Mouse (Mus musculus) testis, adult 2 months (tissue): Measurements from ENCODE around the gene Ak1. TPM values are rescaled to one million over a fixed set of nuclear protein-coding genes. Genes with fewer than 3 reads are reported as not detected.
A peak's percentile ranks its signal among the peaks of the same experiment; 100 is the strongest.

Experiments
- H3K27ac ChIP-seq: fragments of 200-500 bp; 2 replicates; pipeline ENCODE4 v1.5.1; 2012; ENCODE audit warnings: low read depth, low read length; ENCODE audit not compliant: control insufficient read depth, insufficient read depth
- H3K27me3 ChIP-seq: fragments of 200-500 bp; 2 replicates; pipeline ENCODE4 v1.6.1; 2012; ENCODE audit warnings: mild to moderate bottlenecking, low read length, moderate library complexity; ENCODE audit not compliant: control insufficient read depth, insufficient read depth
- H3K36me3 ChIP-seq: fragments of 200-500 bp; 2 replicates; pipeline ENCODE4 v1.6.1; 2012; ENCODE audit warnings: mild to moderate bottlenecking, low read length; ENCODE audit not compliant: control insufficient read depth, insufficient read depth
- H3K4me1 ChIP-seq: fragments of 200-500 bp; 2 replicates; pipeline ENCODE4 v1.6.1; 2012; ENCODE audit warnings: low read length; ENCODE audit not compliant: control insufficient read depth, insufficient read depth
- H3K4me3 ChIP-seq: fragments of 200-500 bp; 2 replicates; pipeline ENCODE4 v1.5.1; 2012; ENCODE audit warnings: low read depth, mild to moderate bottlenecking, low read length, moderate library complexity, mixed read lengths; ENCODE audit not compliant: control insufficient read depth
- CTCF ChIP-seq: fragments of 200-500 bp; IDR thresholded peaks from 2 replicates; pipeline ENCODE4 v1.5.1; 2012; ENCODE audit warnings: low read depth, mild to moderate bottlenecking, inconsistent platforms, low read length, moderate library complexity; ENCODE audit not compliant: control insufficient read depth, insufficient read depth, insufficient replicate concordance
- POLR2A ChIP-seq: fragments of 200-500 bp; IDR thresholded peaks from 2 replicates; pipeline ENCODE4 v1.6.1; 2012; ENCODE audit warnings: low read depth, mild to moderate bottlenecking, inconsistent platforms, low read length, moderate library complexity; ENCODE audit not compliant: control insufficient read depth
- polyA plus RNA-seq: library from polyadenylated mRNA; depleted of rRNA; stranded (reverse); fragments of >200 nt; gene quantifications from 2 replicates; pipeline ENCODE4 v1.2.3, GENCODE M21; 2012; rRNA removed

Gene Ak1
- polyA plus RNA-seq = 172 and 177 TPM in 2 replicates

- Histone ChIP-seq H3K36me3 (no peaks in the 10 kb centered on the region), H3K27ac (peak within 1 kb of the TSS; percentile 73), H3K27me3 (no peaks in the 10 kb centered on the region), H3K4me3 (peak within 1 kb of the TSS; percentile 91), H3K4me1 (peaks cover 24% of the 10 kb centered on the region)
- TF ChIP-seq CTCF (no peak), POLR2A (peak; percentile 95; the same call in 1 of the 2 replicates)
These were observed at the start of gene Ak1 for GRCm38 (mm10) chr2:32621517-32621859. Ak1 (plus strand) TSS chr2:32621758.

DNA sequence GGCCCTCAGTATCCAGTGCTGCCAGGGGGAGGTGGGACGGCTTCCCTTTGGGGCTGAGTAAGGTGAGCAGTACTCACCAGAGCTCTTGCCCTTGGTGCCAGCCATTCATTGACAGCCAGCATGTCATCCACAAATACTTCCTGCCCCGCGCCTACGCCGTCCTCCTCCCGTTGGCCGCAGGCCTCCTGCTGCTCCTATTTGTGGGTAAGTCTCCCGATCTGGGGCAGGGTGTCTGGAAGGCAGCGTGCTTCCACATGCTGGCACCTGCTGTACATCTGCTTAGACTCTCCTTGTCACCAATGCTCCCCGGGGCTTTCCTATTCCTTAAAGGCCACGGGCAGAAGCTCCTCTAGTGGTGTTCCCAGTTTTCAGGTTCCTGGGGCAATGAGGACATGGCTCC, 49.4 kb upstream of the Ak1 start:
- TF ChIP-seq POLR2A = no peak
- no peak for TF ChIP-seq CTCF
- no peaks in the 10 kb centered on the region for H3K36me3 ChIP-seq
- peak overlapping the region; percentile 49 for H3K4me3 ChIP-seq
- H3K27ac ChIP-seq = no peak overlapping the region
- peaks cover 4% of the 10 kb centered on the region for H3K4me1 ChIP-seq
- peaks cover 2% of the 10 kb centered on the region for H3K27me3 ChIP-seq

DNA sequence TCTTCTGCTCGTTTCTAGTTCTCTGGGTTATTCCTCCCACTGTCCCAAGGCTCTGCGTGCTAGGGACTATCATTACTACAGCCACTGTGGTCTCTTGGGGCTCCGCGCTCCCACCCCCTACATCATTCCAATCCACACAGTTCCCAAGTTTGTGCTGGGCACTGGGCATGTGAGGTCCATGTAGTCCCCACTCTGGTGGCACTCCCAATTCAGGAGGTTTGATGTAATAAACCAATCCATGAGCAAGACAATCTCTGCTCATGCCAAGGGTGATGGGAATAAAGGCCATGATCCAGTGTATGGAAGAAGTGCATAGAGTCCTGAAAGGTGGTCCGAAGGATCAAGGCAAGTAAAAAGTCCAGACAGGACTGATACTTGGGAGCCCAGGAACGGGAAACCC, 47.1 kb upstream of the Ak1 start, which contains the start of gene Pip5kl1:
Pip5kl1 (plus strand) TSS at position 301 of the 400 bp plus-strand sequence.
- Histone ChIP-seq H3K36me3 (no peaks in the 10 kb centered on the region), H3K4me1 (peaks cover 4% of the 10 kb centered on the region), H3K27me3 (peaks cover 2% of the 10 kb centered on the region), H3K4me3 (peak within 1 kb of the TSS; percentile 86), H3K27ac (no peak within 1 kb of the TSS)
- no peak for TF ChIP-seq CTCF
- TF ChIP-seq POLR2A = no peak

DNA sequence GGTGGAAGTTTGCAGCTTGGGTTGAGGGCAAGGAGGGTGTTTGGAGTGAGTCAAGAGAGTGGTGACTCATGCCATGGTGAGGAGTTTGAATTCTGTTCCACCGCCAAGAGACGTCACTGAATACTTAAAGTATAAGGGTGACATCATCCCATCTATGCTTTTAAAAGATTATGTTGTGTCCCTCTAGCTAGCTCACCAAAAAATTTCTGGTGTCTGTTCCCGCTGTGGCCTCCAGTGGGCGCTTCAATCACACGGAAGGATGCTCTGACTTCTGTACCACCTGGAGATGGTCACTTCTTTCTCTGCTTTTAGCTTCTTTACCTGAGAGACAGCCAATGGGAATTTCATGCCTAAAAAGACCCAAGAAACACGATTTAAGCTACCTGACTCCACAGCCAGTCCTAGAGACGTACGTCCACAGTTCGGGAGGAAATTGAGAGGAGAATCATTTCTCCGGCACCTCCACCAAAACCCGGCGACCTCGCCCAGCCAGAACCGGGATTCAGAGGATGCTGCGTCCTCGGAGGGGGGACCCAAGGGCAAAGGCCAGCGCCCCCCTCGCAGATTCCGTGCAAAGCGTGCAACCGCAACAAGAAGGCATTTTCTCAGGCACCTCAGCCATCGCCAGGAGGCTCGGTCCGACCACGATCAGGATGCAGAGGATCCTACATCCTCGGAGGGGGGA, 46.5 kb upstream of the Ak1 start:
- Histone ChIP-seq H3K27me3 (peaks cover 2% of the 10 kb centered on the region), H3K27ac (no peak overlapping the region), H3K4me3 (peak overlapping the region; percentile 86), H3K4me1 (peaks cover 4% of the 10 kb centered on the region), H3K36me3 (no peaks in the 10 kb centered on the region)
- TF ChIP-seq CTCF = peak; percentile 47; the same call in 1 of the 2 replicates
- TF ChIP-seq POLR2A = no peak

- H3K4me1 ChIP-seq = peaks cover 4% of the 10 kb centered on the region
- peak within 1 kb of the TSS; percentile 86 for H3K4me3 ChIP-seq
- H3K36me3 ChIP-seq = no peaks in the 10 kb centered on the region
- TF ChIP-seq POLR2A (no peak), CTCF (no peak)
- peaks cover 2% of the 10 kb centered on the region for H3K27me3 ChIP-seq
- H3K27ac ChIP-seq = no peak within 1 kb of the TSS
These were observed 45.9 kb upstream of the Ak1 start, which contains the start of gene 9430097D07Rik for GRCm38 (mm10) chr2:32575586-32576160. 9430097D07Rik (minus strand) TSS chr2:32575684.

- no peaks in the 10 kb centered on the region for H3K36me3 ChIP-seq
- H3K27ac ChIP-seq = no peak overlapping the region
- H3K4me3 ChIP-seq = peak overlapping the region; percentile 86
- peaks cover 2% of the 10 kb centered on the region for H3K27me3 ChIP-seq
- TF ChIP-seq POLR2A (no peak), CTCF (no peak)
- no peaks in the 10 kb centered on the region; the same call in 1 of the 2 replicates for H3K4me1 ChIP-seq
These were observed 45.0 kb upstream of the Ak1 start for GRCm38 (mm10) chr2:32576532-32576931.

DNA sequence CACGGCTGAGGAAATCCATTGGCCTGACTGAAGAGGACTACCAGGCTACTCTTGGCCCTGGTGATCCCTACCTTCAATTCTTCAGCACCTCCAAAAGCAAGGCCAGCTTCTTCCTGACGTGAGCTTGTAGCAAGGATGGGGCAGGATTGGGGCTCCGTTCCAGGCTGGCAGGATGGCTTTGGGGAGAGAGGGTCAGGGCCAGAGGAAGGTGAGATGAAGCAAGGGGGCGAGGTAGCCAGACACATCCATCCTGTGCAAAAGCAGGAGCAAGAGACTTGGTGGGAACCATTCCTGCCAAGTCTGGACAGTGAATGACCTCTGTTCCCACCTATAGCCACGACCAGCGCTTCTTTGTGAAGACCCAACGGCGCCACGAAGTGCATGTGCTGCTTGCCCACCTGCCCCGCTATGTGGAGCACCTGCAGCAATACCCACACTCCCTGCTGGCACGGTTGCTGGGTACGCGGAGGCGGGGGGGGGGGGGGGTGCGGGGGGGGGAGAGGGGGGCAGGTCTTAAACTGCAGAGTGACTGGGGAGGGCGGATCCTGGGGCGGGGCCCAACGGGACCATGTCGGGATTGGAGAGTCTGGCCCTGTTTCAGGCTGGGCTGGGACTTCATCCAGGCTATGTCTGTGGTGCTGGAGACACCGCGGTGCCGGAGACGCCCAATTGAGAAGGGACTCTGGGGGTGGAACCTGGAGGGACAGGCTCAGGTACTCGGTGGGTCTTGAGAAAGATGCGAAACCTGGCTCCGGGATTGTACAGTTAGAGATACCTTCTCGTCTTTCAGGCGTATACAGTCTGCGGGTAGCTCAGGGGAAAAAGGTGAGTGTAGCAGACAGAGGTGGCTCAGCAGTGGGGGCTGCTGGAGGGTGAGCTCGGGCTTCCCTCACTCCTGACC, 43.2 kb upstream of the Ak1 start:
- peak overlapping the region; percentile 46 for H3K4me3 ChIP-seq
- H3K27me3 ChIP-seq = peaks cover 2% of the 10 kb centered on the region
- H3K4me1 ChIP-seq = peaks cover 3% of the 10 kb centered on the region
- H3K36me3 ChIP-seq = no peaks in the 10 kb centered on the region
- H3K27ac ChIP-seq = no peak overlapping the region
- TF ChIP-seq POLR2A (no peak), CTCF (no peak)
